Mouse (Mus musculus) intestine, embryonic 15.5 days (tissue): ENCODE data around the gene Cacna2d3. TPM values are rescaled to one million over a fixed set of nuclear protein-coding genes. Genes with fewer than 3 reads are reported as not detected.

Source experiments
- ATAC-seq: fragments of 200-750 bp; cut with Nextera tagmentation; 2 replicates; pipeline ENCODE4 v1.8.0; 2017; ENCODE audit warnings: moderate TSS enrichment, moderate library complexity
- H3K27ac ChIP-seq: fragments of 300-500 bp; sonication (generic); 2 replicates; pipeline ENCODE4 v1.5.1; 2015; ENCODE audit warnings: mild to moderate bottlenecking, inconsistent platforms
- H3K27me3 ChIP-seq: fragments of 300-500 bp; sonication (generic); replicated peaks from 2 replicates; pipeline ENCODE4 v1.6.1; 2015; ENCODE audit warnings: inconsistent platforms
- H3K36me3 ChIP-seq: fragments of 300-500 bp; sonication (generic); 2 replicates; pipeline ENCODE4 v1.6.1; 2015; ENCODE audit warnings: inconsistent platforms
- H3K4me1 ChIP-seq: fragments of 300-500 bp; sonication (generic); replicated peaks from 2 replicates; pipeline ENCODE4 v1.6.1; 2015; ENCODE audit warnings: inconsistent platforms
- H3K4me2 ChIP-seq: fragments of 300-500 bp; sonication (generic); replicated peaks from 2 replicates; pipeline ENCODE4 v1.6.1; 2015; ENCODE audit warnings: mild to moderate bottlenecking, inconsistent platforms
- H3K4me3 ChIP-seq: fragments of 300-500 bp; sonication (generic); replicated peaks from 2 replicates; pipeline ENCODE4 v1.5.1; 2015; ENCODE audit warnings: inconsistent platforms
- H3K9ac ChIP-seq: fragments of 300-500 bp; sonication (generic); 2 replicates; pipeline ENCODE4 v1.6.1; 2015; ENCODE audit warnings: inconsistent platforms
- H3K9me3 ChIP-seq: fragments of 300-500 bp; sonication (generic); 2 replicates; pipeline ENCODE4 v1.6.1; 2016; ENCODE audit warnings: inconsistent platforms
- WGBS: fragments of 180-500 bp; shearing (Covaris S2); methylation state at CpG from one replicate; pipeline ENCODE4 v1.1.7; 2015; 5-methylcytosine and 5-hydroxymethylcytosine counted together
- polyA plus RNA-seq: library from polyadenylated mRNA; unstranded; fragments of >200 nt; fragmentation: Nextera tagmentation; extraction: Ambion mirVana; gene quantifications from 2 replicates; pipeline ENCODE4 v1.2.1, GENCODE M21; 2015

The Cacna2d3 gene
- polyA plus RNA-seq, 1 experiment from 2014 or later: 1.4 TPM

- Histone ChIP-seq H3K4me2 (no peak overlapping the region), H3K4me1 (0 out of 2 replicates have a peak, but pooled peaks cover 3% of the 10 kb centered on the region), H3K36me3 (no peaks in the 10 kb centered on the region), H3K4me3 (no peak overlapping the region), H3K9ac (no peak overlapping the region), H3K27me3 (no peaks in the 10 kb centered on the region), H3K9me3 (no peaks in the 10 kb centered on the region), H3K27ac (no peak overlapping the region)
- ATAC-seq: no peak
- WGBS: 32% methylated on average over 15 of the region's 15 CpGs
Observed at GRCm38 (mm10) chr14:29443091-29444026, 278.3 kb downstream of the Cacna2d3 start.

- Histone ChIP-seq H3K27ac (no peak overlapping the region), H3K4me1 (0 out of 2 replicates have a peak, but pooled peaks cover 3% of the 10 kb centered on the region), H3K9me3 (no peaks in the 10 kb centered on the region), H3K9ac (no peak overlapping the region), H3K27me3 (no peaks in the 10 kb centered on the region), H3K4me2 (no peak overlapping the region), H3K36me3 (no peaks in the 10 kb centered on the region), H3K4me3 (no peak overlapping the region)
- 39% methylated on average over 4 of the region's 4 CpGs for WGBS
- no peak for ATAC-seq
Observed at GRCm38 (mm10) chr14:29442476-29442875, 279.2 kb downstream of the Cacna2d3 start.

GRCm38 (mm10) chr14:29438666-29439065 lies 283.0 kb downstream of the Cacna2d3 start:
- ATAC-seq: no peak
- Histone ChIP-seq H3K9me3 (no peaks in the 10 kb centered on the region), H3K4me1 (0 out of 2 replicates have a peak, but pooled peaks cover 3% of the 10 kb centered on the region), H3K36me3 (no peaks in the 10 kb centered on the region), H3K9ac (no peak overlapping the region), H3K4me3 (no peak overlapping the region), H3K27ac (no peak overlapping the region), H3K4me2 (no peak overlapping the region), H3K27me3 (no peaks in the 10 kb centered on the region)
- 59% methylated on average over 7 of the region's 7 CpGs for WGBS

DNA sequence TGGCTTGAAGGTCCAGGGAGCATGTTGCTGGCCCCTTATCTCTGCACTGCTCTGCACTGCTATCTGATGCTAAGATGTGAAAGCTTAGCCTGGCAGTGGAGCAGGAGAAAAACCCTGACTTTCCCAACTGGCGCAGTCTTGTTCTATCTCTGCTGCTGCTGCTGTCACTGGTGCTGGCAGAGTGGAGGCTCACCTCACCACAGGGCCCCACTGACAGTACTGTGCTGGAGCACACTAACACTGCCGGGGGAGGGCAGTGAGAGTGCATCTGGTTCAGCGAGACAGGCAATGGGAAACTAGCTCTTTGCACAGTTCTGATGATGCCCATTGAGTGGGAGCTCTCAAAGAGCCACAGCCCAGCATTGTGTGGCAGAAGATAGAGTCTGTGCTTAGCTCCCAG lies 283.4 kb downstream of the Cacna2d3 start:
- Histone ChIP-seq H3K27me3 (no peaks in the 10 kb centered on the region), H3K36me3 (no peaks in the 10 kb centered on the region), H3K4me1 (0 out of 2 replicates have a peak, but pooled peaks cover 3% of the 10 kb centered on the region), H3K4me3 (no peak overlapping the region), H3K9me3 (no peaks in the 10 kb centered on the region), H3K9ac (no peak overlapping the region), H3K4me2 (no peak overlapping the region), H3K27ac (no peak overlapping the region)
- no peak for ATAC-seq
- WGBS: 67% methylated on average over 3 of the region's 3 CpGs

- Histone ChIP-seq H3K9me3 (no peaks in the 10 kb centered on the region), H3K4me2 (no peak overlapping the region), H3K9ac (no peak overlapping the region), H3K36me3 (no peaks in the 10 kb centered on the region), H3K27ac (no peak overlapping the region), H3K27me3 (no peaks in the 10 kb centered on the region), H3K4me3 (no peak overlapping the region), H3K4me1 (no peaks in the 10 kb centered on the region)
- no peak for ATAC-seq
Observed at GRCm38 (mm10) chr14:29435203-29435602, 286.5 kb downstream of the Cacna2d3 start.

GRCm38 (mm10) chr14:29433716-29434115 lies 287.9 kb downstream of the Cacna2d3 start:
- H3K9ac ChIP-seq: no peak overlapping the region
- no peaks in the 10 kb centered on the region for H3K36me3 ChIP-seq
- no peak for ATAC-seq
- WGBS: 87% methylated on average over 3 of the region's 3 CpGs
- no peak overlapping the region for H3K4me2 ChIP-seq
- H3K27me3 ChIP-seq: no peaks in the 10 kb centered on the region
- no peak overlapping the region for H3K4me3 ChIP-seq
- no peak overlapping the region for H3K27ac ChIP-seq
- H3K4me1 ChIP-seq: no peaks in the 10 kb centered on the region
- no peaks in the 10 kb centered on the region for H3K9me3 ChIP-seq

DNA sequence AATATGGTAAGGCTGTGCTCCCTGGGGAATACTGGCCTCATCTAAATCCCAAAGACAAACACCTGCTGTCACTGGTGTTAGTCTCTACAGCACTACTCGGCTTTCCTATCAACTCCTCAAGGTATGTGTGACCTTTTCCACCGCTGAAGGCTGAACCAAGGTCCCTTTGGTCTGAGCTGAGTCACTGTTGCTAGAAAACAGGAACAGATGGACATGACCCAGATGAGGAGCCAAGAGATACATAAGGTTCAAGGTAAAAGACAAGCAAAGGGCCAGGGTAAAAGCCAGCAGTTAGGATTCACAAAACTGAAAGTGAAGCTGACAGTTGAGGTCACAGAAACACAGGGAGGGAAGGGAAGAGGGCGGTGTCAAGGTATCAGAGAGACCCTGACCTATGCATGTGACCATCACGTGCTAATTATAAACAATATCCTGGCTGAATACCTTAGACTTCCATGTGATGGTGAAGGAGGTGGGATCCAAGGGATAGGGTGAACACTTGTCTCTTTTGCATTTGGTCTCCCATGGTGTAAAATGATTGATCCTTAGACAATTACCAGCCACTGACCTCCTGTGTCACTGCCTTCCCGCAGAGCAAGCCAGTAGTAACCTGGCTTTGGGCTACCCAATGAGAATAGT lies 288.5 kb downstream of the Cacna2d3 start:
- Histone ChIP-seq H3K4me3 (no peak overlapping the region), H3K27ac (no peak overlapping the region)

DNA sequence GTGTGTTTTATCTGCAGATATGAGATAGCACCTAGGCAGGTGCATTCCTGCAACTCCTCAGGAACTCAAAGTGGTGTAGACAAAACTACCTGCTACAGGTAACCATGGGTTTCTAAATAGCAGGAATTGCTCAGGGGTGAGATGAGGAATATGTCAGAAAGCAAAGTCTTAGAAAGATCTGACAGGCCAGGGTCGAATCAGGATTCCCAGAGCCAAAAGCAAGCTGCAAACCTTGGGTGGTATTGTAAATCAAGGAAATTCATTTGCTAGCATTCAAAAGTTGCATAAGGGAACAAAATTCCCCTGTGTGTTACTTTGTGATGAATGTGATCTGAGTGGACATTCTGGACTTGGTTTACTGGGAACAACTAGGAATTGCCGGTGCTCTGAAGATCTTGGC lies 291.9 kb downstream of the Cacna2d3 start:
- Histone ChIP-seq H3K27ac (no peak overlapping the region), H3K9me3 (no peaks in the 10 kb centered on the region), H3K4me3 (no peak overlapping the region), H3K4me1 (no peaks in the 10 kb centered on the region), H3K4me2 (no peak overlapping the region), H3K9ac (no peak overlapping the region), H3K36me3 (no peaks in the 10 kb centered on the region), H3K27me3 (no peaks in the 10 kb centered on the region)
- WGBS: 77% methylated on average over 2 of the region's 2 CpGs
- ATAC-seq: no peak

More for the DNA sequence above, 288.5 kb downstream of the Cacna2d3 start:
- Histone ChIP-seq H3K9ac (no peak overlapping the region), H3K4me1 (no peaks in the 10 kb centered on the region), H3K36me3 (no peaks in the 10 kb centered on the region), H3K4me2 (no peak overlapping the region), H3K9me3 (no peaks in the 10 kb centered on the region), H3K27me3 (no peaks in the 10 kb centered on the region)
- whole genome bisulfite sequencing: 55% methylated on average over 5 of the region's 5 CpGs
- ATAC-seq: no peak

- no peaks in the 10 kb centered on the region for H3K4me1 ChIP-seq
- H3K4me3 ChIP-seq: no peak overlapping the region
- no peaks in the 10 kb centered on the region for H3K9me3 ChIP-seq
- ATAC-seq: no peak
- H3K27ac ChIP-seq: no peak overlapping the region
- H3K27me3 ChIP-seq: no peaks in the 10 kb centered on the region
- no peak overlapping the region for H3K4me2 ChIP-seq
- 93% methylated on average over 3 of the region's 3 CpGs for WGBS
- no peak overlapping the region for H3K9ac ChIP-seq
- H3K36me3 ChIP-seq: no peaks in the 10 kb centered on the region
Observed at GRCm38 (mm10) chr14:29425666-29426065, 296.0 kb downstream of the Cacna2d3 start.

GRCm38 (mm10) chr14:29425208-29425607 lies 296.5 kb downstream of the Cacna2d3 start:
- 79% methylated on average over 3 of the region's 3 CpGs for WGBS
- no peak overlapping the region for H3K4me3 ChIP-seq
- H3K4me2 ChIP-seq: no peak overlapping the region
- H3K27me3 ChIP-seq: no peaks in the 10 kb centered on the region
- no peaks in the 10 kb centered on the region for H3K4me1 ChIP-seq
- H3K27ac ChIP-seq: no peak overlapping the region
- no peak overlapping the region for H3K9ac ChIP-seq
- no peaks in the 10 kb centered on the region for H3K36me3 ChIP-seq
- no peak for ATAC-seq
- no peaks in the 10 kb centered on the region for H3K9me3 ChIP-seq

GRCm38 (mm10) chr14:29405878-29406165 lies 315.8 kb downstream of the Cacna2d3 start:
- no peak for ATAC-seq
- Histone ChIP-seq H3K9ac (no peak overlapping the region), H3K36me3 (no peaks in the 10 kb centered on the region), H3K4me1 (0 out of 2 replicates have a peak, but pooled peaks cover 5% of the 10 kb centered on the region), H3K4me2 (no peak overlapping the region), H3K9me3 (no peaks in the 10 kb centered on the region), H3K27me3 (no peaks in the 10 kb centered on the region), H3K4me3 (no peak overlapping the region), H3K27ac (no peak overlapping the region)
- WGBS: 15% methylated on average over 2 of the region's 2 CpGs

- no peaks in the 10 kb centered on the region for H3K9me3 ChIP-seq
- H3K4me3 ChIP-seq: no peak overlapping the region
- no peak overlapping the region for H3K4me2 ChIP-seq
- no peak overlapping the region for H3K27ac ChIP-seq
- H3K9ac ChIP-seq: no peak overlapping the region
- H3K4me1 ChIP-seq: 0 out of 2 replicates have a peak, but pooled peaks cover 5% of the 10 kb centered on the region
- ATAC-seq: no peak
- no peaks in the 10 kb centered on the region for H3K36me3 ChIP-seq
- 39% methylated on average over 8 of the region's 8 CpGs for WGBS
- no peaks in the 10 kb centered on the region for H3K27me3 ChIP-seq
Observed at GRCm38 (mm10) chr14:29405125-29405877, 316.4 kb downstream of the Cacna2d3 start.
